In the genomic region with DNA sequence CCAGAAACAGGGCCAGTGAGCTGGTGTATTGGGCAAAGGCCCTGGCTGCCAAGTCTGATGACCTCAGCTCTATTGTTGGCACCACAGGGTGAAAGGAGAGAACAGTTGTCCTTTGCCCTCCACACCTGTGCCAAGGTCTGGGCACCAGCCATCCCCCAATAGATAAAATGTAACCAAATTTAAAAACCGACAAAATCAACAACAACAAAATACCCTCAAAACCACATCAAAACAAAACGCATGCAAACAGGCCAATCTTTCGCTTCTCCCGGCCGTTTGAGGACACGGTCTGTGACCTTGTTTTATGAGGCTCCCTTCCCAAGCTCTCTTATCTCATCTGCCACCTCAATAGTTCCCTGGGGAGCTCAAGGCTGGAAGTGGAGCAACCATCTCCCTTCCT, we compare ENCODE assay signal across 1 mouse cellular context.
TF ChIP-seq lines count a peak whose summit lies in the region.

No protein-coding gene starts in this region.

TF ChIP-seq in myocyte, 11 proteins besides CTCF, POLR2A, EP300 and RAD21 (continued from another document):
- no peak for TF ChIP-seq CEBPB (IDR thresholded peaks at IDR 0.05; ENCODE audit: insufficient read depth, poor library complexity, severe bottlenecking)
- no peak for TF ChIP-seq USF1 (IDR thresholded peaks at IDR 0.05; ENCODE audit: low read depth)
- TF ChIP-seq MYOG (IDR thresholded peaks at IDR 0.05; ENCODE audit: control insufficient read depth in 1 of 3, insufficient read depth in 1 of 3, insufficient read length in 2 of 3, low read depth in 2 of 3), result peak in 2 of 3 experiments; percentile 21 to 51
- TF ChIP-seq REST (IDR thresholded peaks at IDR 0.05; ENCODE audit: insufficient read depth, insufficient read length), result no peak
- no peak for TF ChIP-seq POLR2AphosphoS2 (IDR thresholded peaks at IDR 0.05; ENCODE audit: insufficient read length, low read depth)
- no peak for TF ChIP-seq TCF12 (IDR thresholded peaks at IDR 0.05; ENCODE audit: insufficient read depth, poor library complexity, severe bottlenecking)
- no peak for TF ChIP-seq E2F4 (IDR thresholded peaks at IDR 0.05; ENCODE audit: insufficient read depth)
- no peak for TF ChIP-seq TCF3 (IDR thresholded peaks at IDR 0.05; ENCODE audit: insufficient read length, low read depth)
- TF ChIP-seq MYOD1 (IDR thresholded peaks at IDR 0.05; ENCODE audit: control insufficient read depth in 1 of 3, insufficient read length in 2 of 3, low read depth in 2 of 3), result peak in 2 of 3 experiments; percentile 15 to 65
